Mouse (Mus musculus): ENCODE measurements at regions not wholly inside any gene's neighbourhood (a gene's known extent, or its start where the extent isn't known, plus 50 kb on each side); places are given as distances from the start of the nearest gene placed in this dataset.

- DNase-seq = no peak
Measured at GRCm38 (mm10) chr11:65358908-65359307, 89.1 kb upstream of the Myocd start.

GRCm38 (mm10) chr11:65352516-65352915, 82.7 kb upstream of the Myocd start:
- no peak for DNase-seq

- DNase-seq = no peak
Measured at GRCm38 (mm10) chr11:65349013-65349412, 79.2 kb upstream of the Myocd start.

GRCm38 (mm10) chr11:65341683-65342440, 72.1 kb upstream of the Myocd start:
- DNase-seq = no peak

- no peak for DNase-seq
Measured at GRCm38 (mm10) chr11:65334286-65334685, 64.5 kb upstream of the Myocd start.

GRCm38 (mm10) chr11:65333101-65333500, 63.3 kb upstream of the Myocd start:
- no peak for DNase-seq

- DNase-seq = no peak
Measured at GRCm38 (mm10) chr11:65322877-65323440, 53.2 kb upstream of the Myocd start.

Data from layer of hippocampus, adult 9-11 months (tissue).